Mouse (Mus musculus) WW6 (cell line): Measurements from ENCODE around the gene Slc6a21.

Experiments used
- DNase-seq: peaks from one replicate; pipeline ENCODE4 v3.0.0-alpha.2; 2013; ENCODE audit warnings: low read depth, low spot score

The Slc6a21 gene

GRCm38 (mm10) chr7:45277136-45277760 is at the start of gene Slc6a21:
Gene Slc6a21, plus strand, starts transcription at chr7:45277513.
- DNase-seq = peak; percentile 39

DNA sequence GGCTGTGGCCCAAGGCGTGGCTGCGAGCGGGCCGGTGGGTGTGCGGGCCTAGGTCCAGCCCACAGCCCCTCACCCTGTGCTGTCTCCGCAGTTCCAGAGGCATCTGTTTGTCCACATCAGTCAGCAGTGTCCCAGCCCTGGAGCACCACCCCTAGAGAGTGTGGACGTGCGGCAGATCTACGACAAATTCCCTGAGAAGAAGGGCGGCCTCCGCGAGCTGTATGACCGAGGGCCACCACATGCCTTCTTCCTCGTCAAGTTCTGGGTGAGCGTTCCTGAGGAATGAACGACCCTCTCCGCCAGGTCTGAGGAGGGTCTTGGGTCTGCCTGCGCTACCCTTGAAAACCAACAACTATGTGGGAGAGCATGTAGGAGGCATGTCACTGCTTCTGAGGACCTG is 48.8 kb upstream of the Slc6a21 start:
- no peak for DNase-seq

DNA sequence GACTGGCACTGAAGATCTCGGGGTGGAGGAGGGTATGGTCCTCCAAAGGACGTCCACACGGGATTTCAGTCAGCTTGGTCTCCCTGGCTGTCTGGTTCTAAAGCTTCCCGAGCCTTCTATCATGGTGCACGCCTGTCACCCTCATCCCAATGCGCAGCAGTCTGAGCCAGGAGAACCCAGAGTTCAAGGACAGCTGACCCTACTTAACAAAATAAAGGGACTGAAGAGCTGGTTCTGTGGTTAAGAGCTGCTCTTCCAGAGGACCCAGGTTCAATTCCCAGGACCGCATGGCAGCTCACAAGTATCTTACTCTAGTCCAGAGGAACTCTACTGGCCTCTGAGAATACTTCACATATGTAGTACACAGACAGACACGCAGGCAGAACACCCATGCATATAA is 48.3 kb upstream of the Slc6a21 start:
- no peak for DNase-seq

DNA sequence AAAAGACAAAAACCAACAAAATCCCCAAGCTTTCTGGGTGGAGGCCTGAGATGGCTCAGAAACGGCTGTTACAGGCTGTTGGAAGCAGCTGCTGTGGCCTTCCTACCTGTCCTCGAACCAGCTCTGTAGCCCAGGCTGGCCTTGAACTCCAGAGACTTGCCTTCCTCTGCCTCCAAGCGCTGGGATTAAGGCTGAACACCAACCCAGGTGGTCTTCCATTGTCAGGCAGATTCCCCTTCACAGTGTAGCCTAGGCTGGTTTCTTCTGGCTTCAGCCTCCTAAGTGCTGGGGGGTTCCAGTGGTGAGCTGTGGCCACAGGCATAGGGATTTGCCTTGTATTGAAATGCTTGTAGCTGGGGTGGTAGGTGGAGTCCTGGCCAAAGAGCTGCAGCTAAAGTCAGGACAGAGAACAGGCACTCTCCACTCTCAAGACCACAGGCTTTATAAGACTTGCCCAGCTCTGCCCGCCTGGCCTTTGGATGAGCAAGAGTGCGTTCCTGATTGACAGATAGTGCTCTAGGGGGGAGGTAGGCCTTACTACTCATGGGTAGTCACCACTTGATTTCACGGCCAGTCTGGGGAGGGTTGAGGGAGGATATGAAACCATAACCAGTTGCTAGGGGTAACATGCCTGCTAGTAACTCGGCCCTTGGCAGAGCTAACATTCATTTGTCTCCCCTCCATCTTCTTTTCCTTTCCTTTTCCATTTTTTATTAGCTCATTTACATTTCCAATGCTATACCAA is 47.7 kb upstream of the Slc6a21 start:
- no peak for DNase-seq

DNA sequence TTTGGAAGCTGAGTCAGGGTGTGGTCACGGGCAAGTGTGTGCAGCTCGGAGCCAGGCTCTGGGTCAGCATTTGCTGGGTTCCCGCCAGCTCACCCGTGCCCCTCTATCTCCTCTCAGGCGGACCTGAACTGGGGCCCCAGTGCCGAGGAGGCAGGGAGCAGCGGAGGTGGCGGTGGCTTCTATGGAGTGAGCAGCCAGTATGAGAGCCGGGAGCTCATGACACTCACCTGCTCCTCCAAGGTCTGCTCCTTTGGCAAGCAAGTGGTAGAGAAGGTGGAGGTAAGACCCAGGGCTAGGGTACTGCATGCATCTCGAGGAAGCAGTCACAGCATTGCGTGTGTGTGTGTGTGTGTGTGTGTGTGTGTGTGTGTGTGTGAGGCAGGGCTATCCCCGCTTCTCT is 46.1 kb upstream of the Slc6a21 start:
- DNase-seq = no peak

DNA sequence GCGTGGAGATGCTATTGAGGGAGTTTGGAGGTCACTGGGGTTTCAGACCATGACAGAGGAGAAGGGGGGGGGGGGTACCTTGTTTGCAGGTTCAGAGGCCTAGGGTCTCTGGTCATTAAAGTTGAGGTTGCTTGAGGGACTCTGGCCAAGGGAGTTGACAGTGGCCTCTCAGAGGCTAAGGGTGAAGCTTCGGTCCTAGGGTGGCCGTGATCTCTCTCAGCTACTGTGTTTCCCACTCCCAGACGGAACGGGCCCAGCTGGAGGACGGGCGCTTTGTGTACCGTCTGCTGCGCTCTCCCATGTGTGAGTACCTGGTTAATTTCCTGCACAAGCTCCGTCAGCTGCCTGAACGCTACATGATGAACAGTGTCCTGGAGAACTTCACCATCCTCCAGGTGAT is 45.4 kb upstream of the Slc6a21 start:
- no peak for DNase-seq

DNA sequence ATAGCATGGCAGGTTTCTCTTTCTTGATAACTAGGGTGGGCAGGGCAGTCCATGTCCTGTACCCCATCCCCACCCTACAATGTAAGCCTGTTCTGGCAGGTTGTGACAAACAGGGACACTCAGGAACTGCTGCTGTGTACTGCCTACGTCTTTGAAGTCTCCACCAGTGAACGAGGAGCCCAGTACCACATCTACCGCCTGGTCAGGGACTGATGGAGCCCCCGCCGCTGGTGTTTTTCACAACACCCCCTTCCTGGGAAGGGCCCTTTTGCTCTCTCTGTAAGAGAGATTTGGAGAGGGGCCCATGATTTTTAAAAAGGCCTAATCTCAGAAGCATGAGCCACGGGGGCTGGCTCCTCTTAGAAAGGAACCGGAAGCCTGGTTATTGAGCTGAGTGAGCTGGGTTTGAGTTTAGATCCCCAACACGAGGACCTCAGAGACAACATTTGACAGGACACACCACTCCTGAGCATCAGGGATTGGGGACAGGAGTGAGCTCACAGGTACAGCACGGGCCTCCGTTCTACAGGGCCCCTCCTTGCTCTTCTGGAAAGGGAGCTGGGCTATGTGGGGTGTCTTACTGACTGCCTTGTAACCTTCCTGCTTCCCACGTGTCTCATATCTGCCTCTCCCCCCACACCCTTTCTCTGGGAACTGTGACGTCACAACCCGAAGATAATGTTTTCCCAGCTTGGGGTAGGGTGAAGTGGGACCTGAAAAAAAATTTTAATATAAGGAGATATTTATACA is 44.4 kb upstream of the Slc6a21 start:
- no peak for DNase-seq

DNA sequence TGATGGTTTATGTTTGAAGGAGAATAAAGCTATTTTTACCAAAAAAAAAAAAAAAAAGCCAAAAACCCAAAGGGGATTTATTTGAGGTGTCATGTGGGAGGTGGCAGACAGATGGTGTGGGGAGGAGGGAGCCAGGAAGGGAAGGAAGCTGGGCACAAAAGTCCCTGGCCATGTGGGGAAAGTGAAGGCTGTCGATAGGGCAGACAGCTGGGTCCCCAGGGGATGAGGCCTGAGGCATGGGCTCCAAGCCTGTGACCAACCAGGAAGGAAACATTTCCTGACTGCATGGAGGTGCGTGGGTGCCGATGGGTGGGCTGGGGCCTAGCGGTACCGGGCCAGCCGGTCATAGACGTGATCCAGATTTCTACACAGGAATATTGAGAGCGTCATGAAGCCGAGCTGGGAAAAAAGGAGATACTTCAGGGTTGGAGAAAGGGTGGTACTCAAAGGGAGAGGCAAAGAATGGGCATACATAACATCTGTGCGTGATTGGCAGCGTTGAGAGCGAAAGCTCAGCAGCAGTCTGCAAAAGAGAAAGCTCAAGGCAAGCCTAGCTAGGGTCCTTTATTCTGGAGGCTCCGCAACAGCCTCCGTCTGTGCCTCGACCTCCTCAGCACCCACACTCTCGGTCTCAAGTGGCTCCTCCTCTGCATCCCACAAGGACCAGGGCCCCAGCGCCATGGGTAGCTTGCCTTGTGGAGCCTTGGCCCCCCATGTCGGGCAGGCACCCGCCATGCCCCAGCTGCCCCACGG is 43.6 kb upstream of the Slc6a21 start:
- DNase-seq = no peak

- no peak for DNase-seq
These were observed 42.9 kb upstream of the Slc6a21 start for GRCm38 (mm10) chr7:45234333-45234841.

DNA sequence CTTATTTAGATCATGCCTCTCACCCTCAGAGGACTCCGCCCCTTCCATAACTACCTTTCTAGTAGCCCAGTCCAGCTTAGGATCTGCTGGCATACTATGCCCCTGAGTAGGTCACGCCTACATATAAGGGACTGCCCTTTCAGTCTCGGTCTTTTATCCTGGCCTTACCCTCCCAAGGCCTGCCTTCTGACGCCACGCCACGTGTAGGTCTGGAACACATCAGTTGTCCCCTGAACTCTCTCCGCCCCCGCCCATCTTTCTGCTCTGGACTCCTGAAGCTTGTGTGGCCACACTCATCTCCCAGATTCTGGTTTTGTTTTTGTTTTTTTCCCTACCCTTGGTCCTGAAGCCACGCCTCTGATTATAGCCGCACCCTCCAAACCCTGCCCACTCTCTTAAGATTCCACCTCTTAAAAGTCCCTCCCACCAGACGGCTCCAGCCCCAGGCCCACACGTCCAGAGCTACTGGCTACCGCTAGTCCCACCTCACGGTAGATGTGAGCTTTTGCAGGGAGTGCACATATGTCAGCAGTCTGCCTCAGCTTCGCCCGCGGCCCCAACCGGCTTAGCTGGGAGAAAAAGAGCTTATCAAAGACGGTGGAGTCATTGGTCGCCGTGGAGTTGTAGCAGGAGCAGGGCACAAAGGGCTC is 42.3 kb upstream of the Slc6a21 start:
- DNase-seq = no peak

GRCm38 (mm10) chr7:45235656-45236180 is 41.6 kb upstream of the Slc6a21 start:
- DNase-seq = no peak

DNA sequence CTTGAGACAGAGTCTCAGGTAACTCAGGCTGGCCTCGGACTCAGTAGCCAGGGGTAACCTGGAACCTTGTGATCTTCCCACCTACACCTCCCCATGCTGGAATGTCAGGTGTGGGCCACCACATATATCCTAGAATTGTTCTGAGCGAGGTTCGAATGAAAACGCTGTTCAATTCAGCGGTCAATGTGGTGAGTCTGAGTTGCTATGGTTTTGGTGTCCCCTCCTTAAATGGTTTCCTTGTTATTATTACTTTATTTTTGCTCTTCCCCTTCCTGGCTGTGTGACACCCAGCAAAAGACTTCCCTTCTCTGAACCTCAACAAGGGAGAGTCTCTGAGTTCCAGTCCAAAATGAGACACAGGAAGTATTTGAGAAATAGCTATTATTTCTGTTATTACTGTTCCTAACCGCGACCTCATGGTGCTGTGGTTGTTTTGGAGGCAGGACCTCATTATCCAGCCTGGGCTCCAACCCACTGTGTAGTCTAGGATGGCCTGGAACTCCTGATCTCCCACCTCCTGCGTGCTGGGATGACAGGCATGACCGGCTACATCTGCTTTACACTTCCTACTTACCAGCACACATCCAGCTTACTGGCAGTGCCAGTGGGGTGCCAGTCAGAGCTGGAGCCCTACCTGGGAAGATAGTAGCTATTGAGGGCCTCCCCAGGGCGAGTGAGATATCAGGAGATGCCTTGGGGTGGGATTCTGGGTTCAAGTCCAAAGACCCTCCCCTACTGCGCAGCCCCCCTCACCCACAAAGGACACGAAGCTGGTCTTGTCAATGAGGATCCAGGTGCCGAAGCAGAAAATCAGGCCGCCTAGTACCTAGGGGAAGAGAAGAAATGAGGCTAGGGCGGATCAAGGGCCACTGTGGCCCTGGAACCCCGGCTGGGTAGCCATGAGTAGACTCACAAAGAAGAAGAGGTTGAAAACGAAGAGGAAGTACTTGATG is 39.3 kb upstream of the Slc6a21 start:
- no peak for DNase-seq

DNA sequence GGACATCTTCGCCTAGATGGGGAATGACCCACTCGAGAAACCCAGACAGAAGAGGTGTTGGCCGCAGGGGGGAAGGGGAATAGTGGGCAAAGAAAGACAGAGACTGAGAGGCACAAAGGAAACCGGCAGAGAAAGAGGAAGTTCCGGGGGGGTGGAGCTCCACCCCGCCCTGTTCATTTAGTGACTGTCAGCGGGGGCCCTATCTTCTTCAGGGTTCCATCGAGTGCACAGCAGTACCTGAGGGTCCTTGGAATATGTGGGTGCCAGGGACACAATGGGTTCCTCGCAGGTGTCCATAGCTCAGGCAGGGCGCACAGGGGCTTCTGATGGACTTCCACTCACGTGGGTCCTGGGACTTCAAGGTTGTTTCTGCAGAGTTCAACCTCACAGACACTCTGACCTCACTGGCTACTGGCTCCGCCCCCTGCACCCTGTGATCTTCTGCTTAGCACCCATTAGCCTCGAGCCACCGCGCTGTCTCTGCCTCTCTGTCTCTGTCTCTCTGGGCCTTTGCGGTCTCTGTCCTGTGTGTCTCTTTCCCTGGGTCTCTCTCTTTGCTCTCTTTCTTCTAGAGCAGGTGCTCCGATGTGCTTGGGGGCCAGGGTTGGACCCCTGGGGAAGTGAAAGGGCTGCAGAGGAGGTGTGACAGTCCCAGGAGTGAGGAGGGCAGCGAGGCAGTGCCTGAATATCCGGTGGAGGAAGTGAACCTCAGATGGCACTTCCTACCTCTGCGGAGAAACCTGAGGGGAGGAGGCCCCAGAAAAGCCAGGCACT is 38.4 kb upstream of the Slc6a21 start, which contains the start of gene Cd37:
Gene Cd37, minus strand, starts transcription at position 393 of the 774 bp plus-strand sequence.
- no peak for DNase-seq

- DNase-seq = no peak
These were observed 37.2 kb upstream of the Slc6a21 start for GRCm38 (mm10) chr7:45240109-45240508.

DNA sequence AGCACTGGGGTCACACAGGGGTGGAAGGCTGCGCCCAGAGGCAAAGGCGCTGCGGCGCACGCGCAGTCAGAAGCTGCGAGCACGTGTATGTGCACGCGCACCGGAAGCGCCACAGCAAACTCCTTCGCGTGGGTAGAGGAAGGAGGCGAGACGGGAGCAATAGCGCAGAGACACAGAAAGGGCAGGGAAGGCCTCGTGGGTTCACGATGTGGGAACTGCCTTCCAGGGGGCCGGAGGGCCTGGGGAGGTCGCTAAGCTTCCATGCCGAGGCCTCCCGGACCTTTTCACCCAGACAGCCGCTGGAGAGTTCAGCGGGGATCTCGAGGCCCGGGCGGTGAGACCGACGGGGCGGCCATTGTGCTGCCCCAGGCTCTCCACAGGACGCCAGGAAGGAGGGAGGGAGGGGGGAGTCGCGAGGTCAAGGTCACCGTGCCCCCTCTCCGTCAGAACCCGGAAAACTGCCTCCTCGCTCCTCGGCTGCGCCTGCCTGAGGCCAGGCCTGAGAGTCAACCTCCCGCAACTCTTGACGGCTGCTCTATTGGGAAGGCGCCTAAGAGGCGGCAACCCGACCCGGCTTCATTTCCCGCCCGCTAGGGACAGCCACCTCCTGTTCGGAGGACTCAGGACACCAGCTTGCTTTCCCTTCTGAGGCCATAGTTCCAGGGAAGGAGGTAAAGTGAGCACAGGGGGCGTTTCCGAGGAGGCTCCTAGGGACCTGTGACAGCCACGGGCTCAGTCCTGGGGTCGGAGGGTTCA is 36.5 kb upstream of the Slc6a21 start, which contains the start of gene Slc6a16:
Gene Slc6a16, plus strand, starts transcription at position 453 of the 756 bp plus-strand sequence.
- DNase-seq = peak; percentile 58

DNA sequence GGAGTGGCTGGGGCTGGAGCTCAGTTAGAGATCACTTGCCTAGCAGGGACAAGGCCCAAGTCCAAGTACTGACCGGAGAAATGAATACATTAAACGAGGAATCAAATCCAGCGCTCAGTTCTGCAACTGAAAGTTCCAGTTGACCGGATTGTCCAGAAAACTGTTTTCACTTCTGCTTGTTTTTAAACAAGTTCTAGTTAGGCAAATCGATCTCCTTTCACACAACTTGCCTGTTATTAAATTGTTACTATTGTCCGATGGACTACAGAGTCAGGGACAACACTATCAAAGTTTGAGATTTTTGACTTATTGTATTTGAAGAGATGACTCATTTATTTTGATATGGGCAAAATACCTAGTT is 35.9 kb upstream of the Slc6a21 start:
- no peak for DNase-seq

- DNase-seq = no peak
These were observed 29.6 kb upstream of the Slc6a21 start for GRCm38 (mm10) chr7:45247666-45248065.

- DNase-seq = no peak
These were observed 23.5 kb upstream of the Slc6a21 start for GRCm38 (mm10) chr7:45253806-45254205.
